Comparison of ENCODE assay signal across 9 mouse cellular contexts in the genomic region with DNA sequence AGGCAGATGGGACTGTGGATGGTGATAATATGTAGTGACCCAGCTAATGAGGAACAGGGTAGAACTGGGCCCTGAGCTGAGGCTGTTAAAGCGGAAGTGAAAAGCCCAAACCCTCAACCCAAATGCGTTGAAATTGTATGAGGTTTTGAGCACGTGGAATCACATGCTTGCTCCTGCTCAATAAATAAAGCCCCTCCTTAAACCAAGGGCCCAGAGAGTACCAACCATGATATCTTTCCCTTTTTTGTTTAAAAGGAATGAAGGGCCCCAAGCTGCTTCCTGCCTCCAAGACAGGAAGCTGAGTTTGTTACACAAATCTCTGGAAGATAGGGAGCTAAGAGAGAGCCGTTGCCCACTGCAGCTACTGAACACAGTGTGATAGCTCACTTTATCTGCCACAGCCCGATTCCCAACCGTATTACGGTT. TPM values are rescaled to one million over a fixed set of nuclear protein-coding genes. Genes with fewer than 3 reads are reported as not detected.
DNase-seq lines count a peak whose midpoint lies in the region; ATAC-seq and TF ChIP-seq lines count a peak whose summit lies in the region.
"Had no signal": no experiment of that assay in that cellular context is flagged by ENCODE, and none has a peak within 500 bp of the region (broad histone marks: within the 10 kb centered on the region; RNA-seq: fewer than 3 reads in every experiment).

No protein-coding gene starts in this region.

- H3K4me3 ChIP-seq in testis, adult 2 months (ENCODE audit: control insufficient read depth, low read depth, low read length): no peak overlapping the region
- H3K4me3 ChIP-seq in heart, embryonic 10.5 days: no peak overlapping the region
- H3K4me3 ChIP-seq in liver, postnatal 0 days (ENCODE audit: low read depth, low read length): no peak overlapping the region
- H3K4me3 ChIP-seq: myocyte had no signal

- TF ChIP-seq CTCF in testis, adult 2 months (IDR thresholded peaks at IDR 0.05; ENCODE audit: control insufficient read depth, insufficient read depth, insufficient replicate concordance, low read depth, low read length): no peak
- TF ChIP-seq CTCF in liver, postnatal 0 days (IDR thresholded peaks at IDR 0.05; ENCODE audit: low read depth): no peak

- TF ChIP-seq EP300 in liver, postnatal 0 days (IDR thresholded peaks at IDR 0.05; ENCODE audit: low read depth): peak; percentile 94

- H3K27ac ChIP-seq in testis, adult 2 months (ENCODE audit: control insufficient read depth, insufficient read depth, low read depth, low read length): peak overlapping the region; percentile 40
- peak overlapping the region; percentile 47; the same call in 1 of the 2 replicates for H3K27ac ChIP-seq in heart, embryonic 10.5 days
- H3K27ac ChIP-seq in liver, postnatal 0 days (ENCODE audit: low read depth): peak overlapping the region; percentile 83

- H3K4me1 ChIP-seq in testis, adult 2 months (ENCODE audit: control insufficient read depth, insufficient read depth, low read length): peaks cover 2% of the 10 kb centered on the region
- peaks cover 44% of the 10 kb centered on the region for H3K4me1 ChIP-seq in heart, embryonic 10.5 days
- H3K4me1 ChIP-seq in liver, postnatal 0 days (ENCODE audit: insufficient read depth): peaks cover 41% of the 10 kb centered on the region

- peak overlapping the region; percentile 54 for H3K9ac ChIP-seq in liver, postnatal 0 days (replicated peaks)

- no peak for DNase-seq in testis, postnatal 10 days (ENCODE audit: low spot score)
- DNase-seq in heart, embryonic 10.5 days (ENCODE audit: low spot score): no peak
- DNase-seq in liver, postnatal 0 days: no peak
- no peak for DNase-seq in right cerebral cortex, adult 18-20 months
- DNase-seq in ovary, postnatal 36 days (ENCODE audit: low spot score): no peak
- DNase-seq in layer of hippocampus, adult 9-11 months: no peak
- DNase-seq: kidney, adult 18-20 months had no signal

- peak overlapping the region; percentile 58 for H3K4me2 ChIP-seq in liver, postnatal 0 days (ENCODE audit: low read depth, low read length)

- H3K9me3 ChIP-seq in heart, embryonic 10.5 days: no peaks in the 10 kb centered on the region
- no peaks in the 10 kb centered on the region for H3K9me3 ChIP-seq in liver, postnatal 0 days (ENCODE audit: low read length)

- no peaks in the 10 kb centered on the region for H3K27me3 ChIP-seq in testis, adult 2 months (ENCODE audit: control insufficient read depth, insufficient read depth, low read length)
- H3K27me3 ChIP-seq in heart, embryonic 10.5 days (ENCODE audit: insufficient read depth, poor library complexity, severe bottlenecking): no peaks in the 10 kb centered on the region
- no peaks in the 10 kb centered on the region for H3K27me3 ChIP-seq in liver, postnatal 0 days (ENCODE audit: insufficient read depth, low read length)

- TF ChIP-seq POLR2A in testis, adult 2 months (IDR thresholded peaks at IDR 0.05; ENCODE audit: control insufficient read depth, low read depth, low read length): no peak

- peak; percentile 56 for ATAC-seq in liver, postnatal 0 days

- H3K36me3 ChIP-seq in testis, adult 2 months (ENCODE audit: control insufficient read depth, insufficient read depth, low read length): no peaks in the 10 kb centered on the region
- H3K36me3 ChIP-seq in heart, embryonic 10.5 days: 0 out of 2 replicates have a peak, but pooled peaks cover 3% of the 10 kb centered on the region
- H3K36me3 ChIP-seq in liver, postnatal 0 days (replicated peaks; ENCODE audit: insufficient read depth, low read length): no peaks in the 10 kb centered on the region

- 47% methylated on average over 7 of the region's 7 CpGs for WGBS in heart, embryonic 10.5 days
- 26% methylated on average over 7 of the region's 7 CpGs for WGBS in liver, postnatal 0 days (ENCODE audit: insufficient replicate concordance)

RNA-seq across cellular contexts. Expression of gene Plxnc1, which starts 21.3 kb away (rescaled TPM):
- 2.9 and 4.0 TPM in 2 replicates for polyA plus RNA-seq in testis, adult 2 months (2012; rRNA removed)
- 2.2 and 3.4 TPM in 2 replicates for polyA plus RNA-seq in heart, embryonic 10.5 days (2016; fragmentation: Nextera tagmentation; extraction: Ambion mirVana)
- polyA plus RNA-seq in liver, postnatal 0 days (2015; fragmentation: Nextera tagmentation; extraction: Ambion mirVana): 2.7 and 2.8 TPM in 2 replicates
- polyA plus RNA-seq: myocyte had no signal
